Mouse (Mus musculus) fat pad, adult 2 months (tissue): ENCODE data around the gene Wdr91.

Experiments used
- DNase-seq: peaks from one replicate; pipeline ENCODE4 v3.0.0-alpha.2; 2011; ENCODE audit warnings: low read depth, low spot score; ENCODE audit errors: extremely low read depth

Wdr91 gene

DNA sequence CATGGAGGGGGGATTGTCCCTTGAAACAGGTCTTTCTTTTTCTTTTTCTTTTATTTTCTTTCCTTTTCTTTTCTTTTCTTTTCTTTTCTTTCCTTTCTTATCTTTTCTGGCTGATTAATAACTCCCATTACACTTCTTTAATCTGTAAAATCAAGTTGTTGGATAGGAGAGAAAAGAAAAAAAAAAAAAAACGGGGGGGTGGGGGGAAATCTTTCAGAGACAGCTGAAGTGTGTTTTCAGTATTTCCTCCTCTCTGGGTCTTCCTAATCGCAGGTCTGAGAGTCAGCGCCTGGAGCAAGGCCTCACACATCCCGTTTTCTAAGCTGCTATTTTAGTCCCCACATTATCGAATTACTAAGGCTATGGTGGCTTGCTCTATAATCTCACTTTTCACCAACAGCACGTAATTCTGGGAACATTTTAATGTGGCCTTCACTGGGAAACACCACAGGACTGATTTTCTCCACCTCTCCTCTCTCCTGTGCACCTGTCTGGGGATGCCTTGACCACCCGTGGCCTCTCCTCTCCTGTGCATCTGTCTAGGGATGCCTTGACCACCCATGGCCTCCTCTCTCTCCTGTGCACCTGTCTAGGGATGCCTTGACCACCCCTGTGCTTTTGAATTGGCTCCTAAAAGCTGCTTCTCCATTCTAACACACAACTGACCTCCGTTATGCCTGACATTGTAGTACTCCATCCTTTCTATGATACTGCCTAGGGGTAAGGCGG is 46.7 kb downstream of the Wdr91 start:
- no peak for DNase-seq

DNA sequence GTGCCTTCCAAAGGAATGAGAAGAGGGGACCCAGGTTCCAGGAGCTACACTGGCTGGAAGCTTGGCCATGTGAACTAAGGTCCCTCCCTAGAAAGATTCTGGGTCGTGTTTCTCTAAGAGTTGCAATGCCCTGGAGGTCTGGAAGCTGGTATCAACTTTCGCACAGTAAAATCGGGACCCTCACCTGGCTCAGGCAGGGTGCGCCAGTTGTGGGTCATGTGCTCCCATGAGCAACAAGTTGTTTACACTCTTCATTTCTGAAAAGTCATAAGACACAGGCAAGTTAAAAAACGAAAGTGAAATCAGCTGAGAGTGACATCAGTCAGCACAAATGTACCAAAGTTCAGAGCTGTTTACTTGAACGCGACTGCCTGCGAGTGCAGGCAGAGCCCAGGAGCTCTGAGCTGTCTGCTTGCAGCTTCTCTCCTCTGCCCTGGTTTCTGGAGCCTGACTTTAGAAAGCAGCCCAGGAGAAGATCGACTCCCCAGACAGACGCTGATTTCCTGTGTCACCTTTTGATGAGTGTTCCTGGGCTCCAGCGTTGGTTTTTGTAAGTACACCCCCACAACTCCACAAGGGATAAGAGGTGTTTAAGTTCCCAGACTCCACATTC is 47.8 kb downstream of the Wdr91 start, which contains the start of gene Tmem140:
TSS of gene Tmem140 (plus strand) at position 356 of the 613 bp plus-strand sequence.
- DNase-seq: no peak

DNA sequence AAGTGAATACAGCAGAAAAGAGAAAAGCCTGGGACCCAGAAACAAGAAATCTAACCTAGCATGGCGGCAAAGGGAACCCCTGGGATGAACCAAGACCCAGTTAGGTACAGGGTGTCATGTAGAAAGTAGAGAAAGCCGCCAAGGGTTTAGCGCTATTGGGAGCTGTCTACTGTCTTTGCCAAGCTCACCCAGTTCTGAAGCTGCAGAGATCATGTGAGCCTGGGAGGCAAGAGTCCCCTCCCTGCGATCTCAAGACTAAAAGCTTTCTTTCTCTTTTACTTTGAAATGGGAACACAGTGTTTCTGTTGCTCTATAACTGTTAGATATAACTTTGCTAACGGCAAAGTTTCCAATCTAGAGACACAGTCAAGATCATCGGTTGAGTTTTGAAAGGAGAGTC is 48.3 kb downstream of the Wdr91 start:
- no peak for DNase-seq

DNA sequence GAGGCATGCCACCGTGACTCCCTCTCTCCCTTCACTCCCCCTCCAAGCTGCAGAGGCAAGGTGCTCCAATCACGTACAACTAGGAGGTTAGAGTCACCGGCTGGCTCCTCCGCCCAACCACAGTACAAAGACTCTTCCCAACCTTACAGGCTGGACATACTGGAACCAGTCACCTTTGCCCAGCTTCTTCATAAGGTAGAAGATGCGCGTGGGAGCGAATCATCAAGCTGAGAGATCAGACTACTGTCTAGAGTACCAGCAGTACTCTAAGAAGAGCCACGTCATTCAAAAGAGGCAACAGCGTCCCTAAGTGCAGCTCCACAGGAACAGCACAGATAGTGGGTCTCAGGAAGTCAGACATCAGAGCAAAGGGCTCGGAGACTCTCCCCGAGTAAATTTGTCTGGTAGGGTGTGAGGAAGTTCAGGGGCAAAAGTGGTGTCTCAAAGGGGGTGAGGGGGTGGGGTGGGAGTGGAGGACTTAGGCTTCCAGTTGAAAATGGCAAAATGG is 49.1 kb downstream of the Wdr91 start:
- no peak for DNase-seq

DNA sequence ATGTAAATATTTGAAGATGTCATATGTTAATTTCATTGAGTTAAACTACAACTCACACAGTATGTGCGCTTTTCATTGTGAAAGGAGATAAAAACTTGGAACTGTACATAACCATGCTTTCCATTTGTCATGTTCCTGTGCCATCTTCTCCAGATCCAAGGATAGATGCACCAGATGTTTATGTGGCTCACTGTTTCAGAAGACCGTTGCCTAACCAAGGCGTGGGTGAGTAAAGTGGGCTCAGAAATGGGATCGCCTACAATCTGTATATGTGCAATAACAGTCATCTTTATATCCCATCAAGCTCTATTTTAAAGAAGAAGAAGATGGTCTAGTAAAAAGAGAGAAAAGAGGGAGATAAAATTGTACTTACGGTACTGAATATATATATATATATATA is 78.3 kb downstream of the Wdr91 start:
- DNase-seq: no peak
